Mouse (Mus musculus) liver, embryonic 11.5 days (tissue): ENCODE results near the gene Cbfa2t3. TPM values are rescaled to one million over a fixed set of nuclear protein-coding genes. Genes with fewer than 3 reads are reported as not detected.

ENCODE experiments used
- ATAC-seq: fragments of 200-750 bp; cut with Nextera tagmentation; replicated peaks from 2 replicates; pipeline ENCODE4 v1.8.0; 2017; ENCODE audit warnings: moderate number of reproducible peaks, mild to moderate bottlenecking, moderate TSS enrichment, moderate library complexity; ENCODE audit not compliant: low FRiP score
- DNase-seq: peaks from one replicate; pipeline ENCODE4 v3.0.0-alpha.2; 2017; ENCODE audit warnings: low spot score
- H3K27ac ChIP-seq: fragments of 300-500 bp; sonication (generic); 2 replicates; pipeline ENCODE4 v1.5.1; 2014; ENCODE audit warnings: mild to moderate bottlenecking, low read depth, low read length, control low read depth
- H3K27me3 ChIP-seq: fragments of 300-500 bp; sonication (generic); replicated peaks from 2 replicates; pipeline ENCODE4 v1.6.1; 2014; ENCODE audit warnings: low read length, mixed read lengths; ENCODE audit not compliant: control insufficient read depth, insufficient read depth
- H3K36me3 ChIP-seq: fragments of 300-500 bp; sonication (generic); 2 replicates; pipeline ENCODE4 v1.6.1; 2014; ENCODE audit warnings: mild to moderate bottlenecking, low read length, moderate library complexity, mixed read lengths; ENCODE audit not compliant: control insufficient read depth, insufficient read depth
- H3K4me1 ChIP-seq: fragments of 300-500 bp; sonication (generic); replicated peaks from 2 replicates; pipeline ENCODE4 v1.6.1; 2014; ENCODE audit warnings: low read length, mixed read lengths; ENCODE audit not compliant: control insufficient read depth, insufficient read depth
- H3K4me2 ChIP-seq: fragments of 300-500 bp; sonication (generic); 2 replicates; pipeline ENCODE4 v1.6.1; 2014; ENCODE audit warnings: mild to moderate bottlenecking, control low read depth, moderate library complexity
- H3K4me3 ChIP-seq: fragments of 300-500 bp; sonication (generic); 2 replicates; pipeline ENCODE4 v1.5.1; 2014; ENCODE audit warnings: low read depth, low read length, control low read depth
- H3K9ac ChIP-seq: fragments of 300-500 bp; sonication (generic); 2 replicates; pipeline ENCODE4 v1.6.1; 2014; ENCODE audit warnings: low read depth, low read length, control low read depth
- H3K9me3 ChIP-seq: fragments of 300-500 bp; sonication (generic); 2 replicates; pipeline ENCODE4 v1.6.1; 2016; ENCODE audit warnings: low read length, inconsistent platforms, mixed read lengths; ENCODE audit not compliant: control insufficient read depth
- WGBS: fragments of 180-500 bp; shearing (Covaris S2); extraction: QIAGEN DNeasy Blood & Tissue Kit; methylation state at CpG from one replicate; pipeline ENCODE4 v1.1.7; 2014; 5-methylcytosine and 5-hydroxymethylcytosine counted together
- polyA plus RNA-seq: library from polyadenylated mRNA; unstranded; fragments of >200 nt; fragmentation: Nextera tagmentation; extraction: Ambion mirVana; gene quantifications from 2 replicates; pipeline ENCODE4 v1.2.1, GENCODE M21; 2014

Gene Cbfa2t3
- polyA plus RNA-seq, 1 experiment from 2014 or later, result 14.4 TPM

GRCm38 (mm10) chr8:122678061-122678895 is 20.6 kb downstream of the Cbfa2t3 start:
- DNase-seq, result peak; percentile 82
- Histone ChIP-seq H3K4me1 (peaks cover 51% of the 10 kb centered on the region), H3K9ac (peak overlapping the region; percentile 63), H3K27me3 (peaks cover 28% of the 10 kb centered on the region), H3K36me3 (peaks cover 3% of the 10 kb centered on the region; the same call in 1 of the 2 replicates), H3K27ac (peak overlapping the region; percentile 66), H3K9me3 (no peaks in the 10 kb centered on the region), H3K4me2 (peak overlapping the region; percentile 99), H3K4me3 (peak overlapping the region; percentile 74)
- ATAC-seq, result peak; percentile 67
- under 1% methylated on average over 99 of the region's 127 CpGs for WGBS

GRCm38 (mm10) chr8:122677481-122678021 is 21.4 kb downstream of the Cbfa2t3 start:
- no peak for DNase-seq

GRCm38 (mm10) chr8:122676621-122677480 is 22.1 kb downstream of the Cbfa2t3 start:
- Histone ChIP-seq H3K4me3 (peak overlapping the region; percentile 74), H3K4me2 (peak overlapping the region; percentile 99), H3K9ac (no peak overlapping the region; the same call in 1 of the 2 replicates), H3K27me3 (peaks cover 28% of the 10 kb centered on the region), H3K4me1 (peaks cover 39% of the 10 kb centered on the region), H3K27ac (no peak overlapping the region), H3K36me3 (peaks cover 6% of the 10 kb centered on the region; the same call in 1 of the 2 replicates), H3K9me3 (no peaks in the 10 kb centered on the region)
- WGBS, result 48% methylated on average over 16 of the region's 16 CpGs
- ATAC-seq (no peak), DNase-seq (no peak)

More at GRCm38 (mm10) chr8:122677481-122678021, 21.4 kb downstream of the Cbfa2t3 start:
- Histone ChIP-seq H3K4me1 (peaks cover 46% of the 10 kb centered on the region), H3K4me3 (peak overlapping the region; percentile 74), H3K4me2 (peak overlapping the region; percentile 99), H3K36me3 (peaks cover 6% of the 10 kb centered on the region; the same call in 1 of the 2 replicates), H3K27me3 (peaks cover 28% of the 10 kb centered on the region), H3K9ac (peak overlapping the region; percentile 63), H3K27ac (peak overlapping the region; percentile 66; the same call in 1 of the 2 replicates), H3K9me3 (no peaks in the 10 kb centered on the region)
- WGBS, result 12% methylated on average over 34 of the region's 35 CpGs
- no peak for ATAC-seq

GRCm38 (mm10) chr8:122675596-122676420 is 23.1 kb downstream of the Cbfa2t3 start:
- 82% methylated on average over 17 of the region's 17 CpGs for whole genome bisulfite sequencing
- no peak overlapping the region for H3K27ac ChIP-seq
- peaks cover 28% of the 10 kb centered on the region for H3K27me3 ChIP-seq
- H3K4me3 ChIP-seq, result no peak overlapping the region
- peaks cover 6% of the 10 kb centered on the region; the same call in 1 of the 2 replicates for H3K36me3 ChIP-seq
- ATAC-seq (no peak), DNase-seq (no peak)
- no peak overlapping the region for H3K4me2 ChIP-seq
- no peak overlapping the region for H3K9ac ChIP-seq
- no peaks in the 10 kb centered on the region for H3K9me3 ChIP-seq
- H3K4me1 ChIP-seq, result peaks cover 34% of the 10 kb centered on the region

- H3K36me3 ChIP-seq, result peaks cover 6% of the 10 kb centered on the region; the same call in 1 of the 2 replicates
- DNase-seq (no peak), ATAC-seq (no peak)
- H3K4me2 ChIP-seq, result no peak overlapping the region
- peaks cover 29% of the 10 kb centered on the region for H3K4me1 ChIP-seq
- no peaks in the 10 kb centered on the region for H3K9me3 ChIP-seq
- 53% methylated on average over 7 of the region's 7 CpGs for WGBS
- H3K9ac ChIP-seq, result no peak overlapping the region
- H3K4me3 ChIP-seq, result no peak overlapping the region
- H3K27ac ChIP-seq, result no peak overlapping the region
- peaks cover 26% of the 10 kb centered on the region for H3K27me3 ChIP-seq
Measured at GRCm38 (mm10) chr8:122674999-122675398, 23.9 kb downstream of the Cbfa2t3 start.

- DNase-seq, result no peak
- Histone ChIP-seq H3K9ac (no peak overlapping the region), H3K4me1 (peaks cover 28% of the 10 kb centered on the region), H3K4me2 (no peak overlapping the region), H3K36me3 (peaks cover 6% of the 10 kb centered on the region; the same call in 1 of the 2 replicates), H3K27ac (no peak overlapping the region), H3K4me3 (no peak overlapping the region), H3K9me3 (no peaks in the 10 kb centered on the region), H3K27me3 (peaks cover 18% of the 10 kb centered on the region)
- no peak for ATAC-seq
- WGBS, result 88% methylated on average over 12 of the region's 12 CpGs
Measured at GRCm38 (mm10) chr8:122673989-122674388, 24.9 kb downstream of the Cbfa2t3 start.

- H3K27me3 ChIP-seq, result peaks cover 13% of the 10 kb centered on the region
- 68% methylated on average over 6 of the region's 6 CpGs for WGBS
- ATAC-seq (no peak), DNase-seq (no peak)
- H3K27ac ChIP-seq, result no peak overlapping the region
- H3K36me3 ChIP-seq, result peaks cover 4% of the 10 kb centered on the region; the same call in 1 of the 2 replicates
- H3K4me3 ChIP-seq, result no peak overlapping the region
- H3K9ac ChIP-seq, result no peak overlapping the region
- H3K4me2 ChIP-seq, result no peak overlapping the region
- peaks cover 28% of the 10 kb centered on the region for H3K4me1 ChIP-seq
- H3K9me3 ChIP-seq, result no peaks in the 10 kb centered on the region
Measured at GRCm38 (mm10) chr8:122671894-122672293, 27.0 kb downstream of the Cbfa2t3 start.
